Mouse (Mus musculus) midbrain, embryonic 14.5 days (tissue): Measurements from ENCODE around the gene Creb3l1. TPM values are rescaled to one million over a fixed set of nuclear protein-coding genes. Genes with fewer than 3 reads are reported as not detected.

Source experiments
- ATAC-seq: fragments of 200-750 bp; cut with Nextera tagmentation; 2 replicates; pipeline ENCODE4 v1.8.0; 2017; ENCODE audit warnings: moderate number of reproducible peaks, moderate library complexity; ENCODE audit not compliant: low FRiP score, low TSS enrichment
- DNase-seq: peaks from one replicate; pipeline ENCODE4 v3.0.0-alpha.2; 2015
- H3K27ac ChIP-seq: fragments of 300-500 bp; sonication (generic); replicated peaks from 2 replicates; pipeline ENCODE4 v1.5.1; 2014; ENCODE audit warnings: mild to moderate bottlenecking, low read depth, low read length, moderate library complexity
- H3K27me3 ChIP-seq: fragments of 300-500 bp; sonication (generic); 2 replicates; pipeline ENCODE4 v1.6.1; 2014; ENCODE audit warnings: low read length, control low read depth, mixed read lengths; ENCODE audit not compliant: control insufficient read depth, insufficient read depth
- H3K36me3 ChIP-seq: fragments of 300-500 bp; sonication (generic); 2 replicates; pipeline ENCODE4 v1.6.1; 2014; ENCODE audit warnings: low read length, control low read depth; ENCODE audit not compliant: control insufficient read depth, insufficient read depth
- H3K4me1 ChIP-seq: fragments of 300-500 bp; sonication (generic); 2 replicates; pipeline ENCODE4 v1.6.1; 2014; ENCODE audit warnings: mild to moderate bottlenecking, antibody characterized with exemption, low read length, control low read depth; ENCODE audit not compliant: control insufficient read depth, insufficient read depth
- H3K4me2 ChIP-seq: fragments of 300-500 bp; sonication (generic); 2 replicates; pipeline ENCODE4 v1.6.1; 2014; ENCODE audit warnings: mild to moderate bottlenecking, low read length, moderate library complexity
- H3K4me3 ChIP-seq: fragments of 300-500 bp; sonication (generic); replicated peaks from 2 replicates; pipeline ENCODE4 v1.5.1; 2014; ENCODE audit warnings: low read depth, low read length
- H3K9ac ChIP-seq: fragments of 300-500 bp; sonication (generic); replicated peaks from 2 replicates; pipeline ENCODE4 v1.6.1; 2014; ENCODE audit warnings: mild to moderate bottlenecking, low read length, moderate library complexity
- H3K9me3 ChIP-seq: fragments of 300-500 bp; sonication (generic); 2 replicates; pipeline ENCODE4 v1.6.1; 2016; ENCODE audit warnings: low read length, control low read depth, mixed read lengths; ENCODE audit not compliant: control insufficient read depth
- WGBS: fragments of 180-500 bp; shearing (Covaris S2); extraction: QIAGEN DNeasy Blood & Tissue Kit; methylation state at CpG from one replicate; pipeline ENCODE4 v1.1.7; 2014; 5-methylcytosine and 5-hydroxymethylcytosine counted together
- polyA plus RNA-seq: library from polyadenylated mRNA; unstranded; fragments of >200 nt; fragmentation: Nextera tagmentation; extraction: Ambion mirVana; gene quantifications from 2 replicates; pipeline ENCODE4 v1.2.1, GENCODE M21; 2014

The Creb3l1 gene
- polyA plus RNA-seq, 1 experiment from 2014 or later = 2.0 TPM

GRCm38 (mm10) chr2:91950275-91951085 lies 73.8 kb downstream of the Creb3l1 start:
- peak; percentile 45 for DNase-seq
- Histone ChIP-seq H3K9ac (peak overlapping the region; percentile 26; the same call in 1 of the 2 replicates), H3K4me3 (no peak overlapping the region), H3K9me3 (no peaks in the 10 kb centered on the region), H3K4me2 (peak overlapping the region; percentile 21), H3K36me3 (no peaks in the 10 kb centered on the region), H3K27ac (peak overlapping the region; percentile 45), H3K4me1 (peaks cover 35% of the 10 kb centered on the region), H3K27me3 (no peaks in the 10 kb centered on the region)
- no peak; the same call in 1 of the 2 replicates for ATAC-seq
- 23% methylated on average over 15 of the region's 15 CpGs for WGBS

DNA sequence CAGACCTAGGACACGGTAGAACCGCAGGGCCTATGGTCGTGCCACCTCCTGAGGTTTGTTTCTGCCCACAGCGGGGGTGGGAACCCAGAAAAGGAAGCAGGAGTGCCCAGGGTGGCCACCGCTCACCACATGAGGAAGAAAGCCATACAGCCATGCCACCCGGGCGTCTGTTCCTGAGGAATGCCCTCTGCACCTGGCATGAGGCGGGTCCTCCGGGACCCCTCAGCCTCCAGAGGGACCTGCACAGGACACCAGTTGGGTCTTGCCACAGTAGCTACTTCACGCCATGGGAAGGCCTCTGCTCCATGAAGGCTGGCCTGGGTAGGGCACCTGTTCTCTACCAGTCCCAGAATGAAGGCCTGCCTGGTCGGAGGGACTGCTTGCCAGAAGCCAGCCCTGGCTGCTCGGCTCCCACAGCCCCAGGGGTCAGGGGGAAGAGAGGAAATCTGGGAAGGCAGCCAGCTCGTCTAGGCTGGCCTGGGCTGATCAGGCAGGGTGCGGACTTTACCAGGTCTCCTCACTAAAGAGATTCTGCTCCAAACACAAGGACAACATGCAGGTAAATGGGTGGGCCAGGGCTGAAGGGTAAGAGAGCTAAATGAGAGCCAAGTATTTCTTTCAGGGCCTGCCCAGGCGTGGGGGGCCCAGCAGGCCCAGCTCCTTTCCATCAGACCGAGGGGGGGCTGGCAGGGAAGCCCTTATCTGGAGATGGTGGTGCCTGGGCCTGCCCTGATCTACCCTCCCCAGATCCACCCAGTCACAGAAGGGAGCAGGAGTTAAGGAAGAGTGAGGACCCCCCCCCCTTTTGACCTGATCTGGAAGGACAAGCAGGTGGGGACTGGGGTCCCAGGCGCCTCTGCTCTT lies 74.7 kb downstream of the Creb3l1 start:
- Histone ChIP-seq H3K4me2 (peak overlapping the region; percentile 21), H3K27me3 (no peaks in the 10 kb centered on the region), H3K9ac (peak overlapping the region; percentile 26; the same call in 1 of the 2 replicates), H3K36me3 (no peaks in the 10 kb centered on the region), H3K4me3 (no peak overlapping the region), H3K4me1 (peaks cover 35% of the 10 kb centered on the region), H3K9me3 (no peaks in the 10 kb centered on the region), H3K27ac (peak overlapping the region; percentile 45)
- DNase-seq (peak; percentile 56), ATAC-seq (peak; percentile 32)
- 70% methylated on average over 17 of the region's 17 CpGs for WGBS

GRCm38 (mm10) chr2:91948792-91949241 lies 75.5 kb downstream of the Creb3l1 start:
- ATAC-seq (no peak), DNase-seq (no peak)
- no peaks in the 10 kb centered on the region for H3K36me3 ChIP-seq
- H3K4me1 ChIP-seq = peaks cover 35% of the 10 kb centered on the region
- no peaks in the 10 kb centered on the region for H3K27me3 ChIP-seq
- no peak overlapping the region for H3K9ac ChIP-seq
- no peak overlapping the region for H3K4me3 ChIP-seq
- 66% methylated on average over 3 of the region's 3 CpGs for WGBS
- H3K4me2 ChIP-seq = no peak overlapping the region
- no peak overlapping the region for H3K27ac ChIP-seq
- no peaks in the 10 kb centered on the region for H3K9me3 ChIP-seq

DNA sequence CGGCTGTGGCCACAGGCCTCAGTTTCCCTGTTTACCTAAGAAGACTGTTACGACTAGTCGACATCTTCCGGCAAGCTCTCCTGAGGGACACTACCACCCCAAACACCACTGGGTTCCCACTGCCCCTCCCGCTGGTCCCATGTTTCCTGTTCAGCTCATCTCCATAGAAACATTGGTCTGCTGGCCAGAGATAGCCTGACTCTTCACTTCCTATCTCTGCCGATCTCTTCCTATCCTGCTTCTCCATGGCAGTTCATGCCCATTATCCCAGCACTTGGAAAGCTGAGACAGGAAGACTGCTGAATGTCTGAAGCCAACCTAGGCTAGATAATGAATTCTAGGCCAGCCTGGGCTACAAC lies 76.2 kb downstream of the Creb3l1 start:
- H3K4me1 ChIP-seq = peaks cover 35% of the 10 kb centered on the region
- no peaks in the 10 kb centered on the region for H3K9me3 ChIP-seq
- H3K4me2 ChIP-seq = no peak overlapping the region
- no peak for ATAC-seq
- H3K36me3 ChIP-seq = no peaks in the 10 kb centered on the region
- DNase-seq = no peak
- H3K27ac ChIP-seq = peak overlapping the region; percentile 26; the same call in 1 of the 2 replicates
- H3K9ac ChIP-seq = no peak overlapping the region
- no peak overlapping the region for H3K4me3 ChIP-seq
- 85% methylated on average over 6 of the region's 6 CpGs for WGBS
- no peaks in the 10 kb centered on the region for H3K27me3 ChIP-seq

DNA sequence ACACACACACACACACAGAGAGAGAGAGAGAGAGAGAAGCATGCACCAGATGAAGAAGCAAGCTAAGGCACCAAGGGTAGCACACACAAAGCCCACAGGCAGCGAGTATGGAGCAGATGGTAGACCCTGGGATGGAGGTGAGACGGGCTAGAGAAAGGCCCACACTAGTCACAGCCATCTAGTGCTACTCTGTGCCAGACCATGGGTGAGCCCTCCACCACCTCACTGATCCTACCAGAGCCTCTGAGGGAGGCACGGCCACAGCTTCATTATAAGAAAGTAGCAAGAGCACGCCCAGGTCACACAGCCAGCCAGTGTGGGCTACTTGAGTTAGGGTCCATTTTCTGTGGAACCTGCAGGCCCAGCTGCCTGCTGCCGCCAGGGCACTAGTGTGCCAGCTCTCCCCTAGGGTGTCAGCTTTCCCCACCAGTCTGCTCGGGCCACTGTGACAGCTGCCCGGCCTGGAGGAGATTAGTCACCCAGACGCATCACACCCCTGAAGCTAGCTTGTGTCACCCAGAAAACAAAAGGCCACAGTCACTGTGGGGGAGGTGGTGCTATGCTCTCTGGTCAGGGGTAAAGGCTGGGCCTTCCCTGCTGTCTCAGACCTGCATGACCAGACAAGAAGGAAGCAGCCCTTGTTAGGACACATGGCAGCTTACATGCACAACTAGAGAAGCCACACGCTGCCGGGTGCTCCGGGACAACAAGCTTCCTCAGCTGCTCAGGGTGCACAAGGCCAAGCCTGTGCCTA lies 76.7 kb downstream of the Creb3l1 start:
- H3K4me3 ChIP-seq = no peak overlapping the region
- H3K4me1 ChIP-seq = peaks cover 35% of the 10 kb centered on the region
- no peak overlapping the region for H3K4me2 ChIP-seq
- DNase-seq (no peak), ATAC-seq (no peak)
- 48% methylated on average over 11 of the region's 11 CpGs for WGBS
- peak overlapping the region; percentile 26; the same call in 1 of the 2 replicates for H3K27ac ChIP-seq
- H3K36me3 ChIP-seq = no peaks in the 10 kb centered on the region
- H3K27me3 ChIP-seq = no peaks in the 10 kb centered on the region
- H3K9me3 ChIP-seq = no peaks in the 10 kb centered on the region
- no peak overlapping the region for H3K9ac ChIP-seq

DNA sequence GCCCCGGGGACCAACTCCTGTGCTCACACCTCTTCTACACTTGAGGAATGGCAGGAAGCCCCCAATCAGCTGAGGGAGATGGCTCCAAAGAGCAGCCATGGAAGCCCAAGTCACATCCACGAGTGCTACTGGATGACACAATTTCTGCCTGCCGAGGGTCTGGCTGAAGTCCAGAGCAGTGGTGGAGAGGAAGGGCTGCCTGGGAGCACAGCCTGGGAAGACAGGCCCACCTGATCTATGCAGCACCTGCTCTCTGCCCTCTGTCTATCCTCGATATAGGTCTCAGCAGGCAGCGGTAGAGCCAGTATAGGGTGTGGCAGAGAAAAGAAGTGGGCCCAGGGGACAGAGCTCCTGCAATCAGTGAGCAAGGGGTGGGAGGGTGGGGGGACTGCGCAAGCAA lies 77.5 kb downstream of the Creb3l1 start:
- no peak overlapping the region for H3K4me3 ChIP-seq
- 74% methylated on average over 6 of the region's 6 CpGs for WGBS
- DNase-seq = no peak

DNA sequence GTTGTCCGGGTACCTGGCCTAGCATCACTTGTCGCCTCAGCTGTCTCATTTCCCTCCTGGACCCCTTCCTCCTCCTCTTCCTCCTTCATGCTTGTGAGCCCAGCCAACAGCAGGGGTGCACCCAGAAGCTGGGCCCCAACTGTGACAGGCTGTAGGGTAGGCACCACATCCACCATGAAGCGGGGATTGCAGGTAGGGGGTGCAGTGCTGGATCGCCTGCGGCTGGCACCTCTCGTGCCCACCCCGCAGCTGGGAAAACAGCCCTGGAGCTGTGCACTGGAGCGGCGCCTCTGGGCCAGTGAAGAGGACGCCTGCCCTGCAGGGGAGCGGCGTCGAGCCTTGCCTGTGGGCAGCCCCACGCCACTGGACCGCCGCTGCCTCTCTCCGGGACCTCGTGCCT lies 78.8 kb downstream of the Creb3l1 start, which contains the start of gene Gm9821:
Gm9821 (plus strand) TSS at position 221 of the 400 bp plus-strand sequence.
- DNase-seq (no peak), ATAC-seq (no peak)
- WGBS = 75% methylated on average over 18 of the region's 18 CpGs
- Histone ChIP-seq H3K36me3 (0 out of 2 replicates have a peak, but pooled peaks cover 3% of the 10 kb centered on the region), H3K27ac (no peak within 1 kb of the TSS), H3K4me1 (peaks cover 32% of the 10 kb centered on the region), H3K27me3 (no peaks in the 10 kb centered on the region), H3K4me2 (no peak within 1 kb of the TSS), H3K9ac (no peak within 1 kb of the TSS), H3K4me3 (no peak within 1 kb of the TSS), H3K9me3 (no peaks in the 10 kb centered on the region)

More for the DNA sequence above, 77.5 kb downstream of the Creb3l1 start:
- peaks cover 35% of the 10 kb centered on the region for H3K4me1 ChIP-seq
- ATAC-seq = no peak
- no peaks in the 10 kb centered on the region for H3K36me3 ChIP-seq
- H3K9ac ChIP-seq = no peak overlapping the region
- H3K27me3 ChIP-seq = no peaks in the 10 kb centered on the region
- H3K27ac ChIP-seq = no peak overlapping the region
- H3K9me3 ChIP-seq = no peaks in the 10 kb centered on the region
- no peak overlapping the region for H3K4me2 ChIP-seq
